Mouse (Mus musculus) erythroblast, embryonic 14.5 days (primary cell): ENCODE data around the gene Myt1l.

Experiments used
- GATA1 ChIP-seq: IDR thresholded peaks from 2 replicates; pipeline ENCODE4 v1.6.1; 2012; ENCODE audit warnings: low read length, inconsistent platforms, mixed read lengths
- TAL1 ChIP-seq: IDR thresholded peaks from 3 replicates; pipeline ENCODE4 v1.6.1; 2012; ENCODE audit warnings: low read length, inconsistent platforms, mixed read lengths

DNA sequence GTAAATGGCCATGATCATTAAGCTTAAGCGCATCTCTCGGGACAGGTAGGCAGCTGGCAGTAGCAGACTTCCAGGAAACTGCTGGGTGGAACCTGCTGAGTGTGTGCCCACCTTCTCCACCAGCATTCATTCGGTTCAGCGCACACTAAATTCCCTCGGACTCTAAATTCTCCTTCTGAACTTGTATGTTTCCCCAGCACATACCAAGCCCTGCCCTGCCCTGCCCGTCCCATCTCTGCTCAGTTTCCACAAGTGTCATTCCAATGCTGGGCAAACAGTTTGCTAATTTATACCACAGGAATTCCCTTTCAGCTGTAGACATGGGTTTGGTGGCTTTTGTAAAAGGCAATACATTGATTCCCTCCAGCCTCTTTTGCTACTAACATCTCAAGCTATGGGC is 436.8 kb downstream of the Myt1l start:
- TF ChIP-seq TAL1 (no peak), GATA1 (no peak)
